Mouse (Mus musculus) lung, postnatal 0 days (tissue): ENCODE measurements at regions not wholly inside any gene's neighbourhood (a gene's known extent, or its start where the extent isn't known, plus 50 kb on each side); places are given as distances from the start of the nearest gene placed in this dataset.

Experiments used
- CTCF ChIP-seq: IDR thresholded peaks from 2 replicates; pipeline ENCODE4 v1.5.1; 2016; ENCODE audit warnings: antibody characterized with exemption, mild to moderate bottlenecking
- EP300 ChIP-seq: IDR thresholded peaks from 2 replicates; pipeline ENCODE4 v1.6.1; 2016; ENCODE audit warnings: antibody characterized with exemption, mild to moderate bottlenecking, control low read depth

- TF ChIP-seq CTCF (no peak), EP300 (no peak)
These were observed 323.4 kb upstream of the Maf start for GRCm38 (mm10) chr8:116030966-116031365.
